Mouse (Mus musculus) embryo, embryonic 10 days (tissue): Measurements from ENCODE around the gene Gapvd1.

Source experiments
- DNase-seq: peaks from one replicate; pipeline ENCODE4 v3.0.0-alpha.2; 2015; ENCODE audit warnings: low spot score

The Gapvd1 gene

GRCm38 (mm10) chr2:34635249-34636165 is 119.5 kb downstream of the Gapvd1 start:
- DNase-seq: no peak

GRCm38 (mm10) chr2:34632051-34632450 is 123.0 kb downstream of the Gapvd1 start:
- no peak for DNase-seq

DNA sequence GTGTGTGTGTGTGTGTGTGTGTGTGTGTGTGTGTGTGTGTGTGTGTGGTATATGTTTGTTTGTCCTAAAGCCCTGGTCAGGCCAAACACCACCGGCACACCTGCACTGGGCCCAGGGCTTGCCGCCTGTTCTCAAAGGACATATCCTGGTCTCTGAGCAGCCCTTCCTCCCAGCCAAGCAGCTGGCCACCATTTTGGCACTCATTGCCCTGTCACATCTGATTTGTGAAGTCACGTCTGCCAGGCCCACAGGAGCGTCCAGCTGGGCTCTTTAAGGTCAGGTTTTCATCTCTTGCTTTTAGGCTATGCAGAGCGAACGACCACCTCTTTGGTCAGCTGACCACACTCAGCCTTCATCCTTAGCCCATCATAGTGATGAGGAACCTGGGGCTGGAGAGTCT is 124.6 kb downstream of the Gapvd1 start:
- no peak for DNase-seq

DNA sequence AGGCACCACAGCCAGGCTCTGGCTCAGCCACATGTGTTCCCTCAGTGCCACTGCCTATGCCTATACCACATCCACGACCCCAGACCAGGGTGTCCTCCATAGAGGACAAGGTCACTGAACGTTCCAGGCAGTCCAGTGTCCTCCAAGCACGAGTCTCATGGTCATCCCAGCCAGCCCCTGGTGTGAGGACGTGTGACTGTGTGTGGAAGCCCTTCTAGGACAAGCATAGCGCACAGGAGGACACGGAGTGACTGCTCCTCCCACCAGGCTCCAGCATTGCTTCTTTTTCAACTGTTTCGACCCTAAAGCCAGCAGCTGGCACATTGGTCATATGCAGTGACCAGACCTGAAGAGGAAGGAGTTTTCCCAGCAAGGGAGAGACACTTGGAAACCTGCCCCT is 125.3 kb downstream of the Gapvd1 start:
- DNase-seq: no peak

GRCm38 (mm10) chr2:34628903-34629540 is 126.0 kb downstream of the Gapvd1 start:
- no peak for DNase-seq

GRCm38 (mm10) chr2:34627328-34628226 is 127.5 kb downstream of the Gapvd1 start:
- DNase-seq: no peak
